Mouse (Mus musculus) urinary bladder, postnatal 36 days (tissue): ENCODE data around the gene Glo1.

Experiments used
- DNase-seq, 2 experiments: peaks; one replicate each; pipeline ENCODE4 v3.0.0; 2022; ENCODE audit warnings: low spot score in 2 of 2, mixed read lengths in 1 of 2

Glo1 gene

DNA sequence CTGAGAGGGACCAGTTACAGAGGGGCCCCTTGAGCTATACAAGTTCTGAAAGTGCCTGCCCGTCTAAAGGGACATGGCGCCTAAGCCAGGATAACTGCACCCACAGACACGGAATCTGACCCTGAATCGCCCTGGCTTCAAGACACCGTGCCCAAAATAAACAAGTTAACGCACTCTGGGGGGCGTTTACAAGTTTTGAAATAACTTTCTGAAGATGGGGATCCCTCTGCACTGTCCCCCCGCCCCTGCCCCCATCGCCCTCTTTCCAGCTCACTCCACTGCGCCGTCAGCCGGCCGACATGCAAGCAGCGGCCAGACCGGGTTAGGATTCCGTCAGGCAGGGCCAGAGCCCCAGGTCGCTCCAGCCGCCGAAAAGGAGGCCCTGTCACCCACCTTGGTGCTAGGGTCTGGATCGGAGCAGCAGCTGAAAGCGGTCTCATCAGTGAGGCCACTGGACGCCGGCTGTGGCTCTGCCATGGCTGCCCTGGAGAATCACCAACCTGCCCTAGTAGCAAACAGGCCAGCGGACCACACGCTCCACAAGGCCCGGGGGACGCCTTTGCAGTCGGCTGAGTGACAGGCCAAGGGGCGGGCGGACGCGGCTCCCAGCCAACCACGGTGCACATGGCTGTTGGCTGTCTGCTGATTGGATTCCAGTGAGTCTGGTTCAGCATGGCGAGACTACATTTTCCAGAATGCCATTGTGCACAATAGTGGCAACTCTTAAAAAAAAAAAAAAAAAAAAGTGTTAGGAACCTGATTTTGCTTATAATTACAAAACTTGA, 14.4 kb downstream of the Glo1 start:
- DNase-seq: peak; percentile 100

DNA sequence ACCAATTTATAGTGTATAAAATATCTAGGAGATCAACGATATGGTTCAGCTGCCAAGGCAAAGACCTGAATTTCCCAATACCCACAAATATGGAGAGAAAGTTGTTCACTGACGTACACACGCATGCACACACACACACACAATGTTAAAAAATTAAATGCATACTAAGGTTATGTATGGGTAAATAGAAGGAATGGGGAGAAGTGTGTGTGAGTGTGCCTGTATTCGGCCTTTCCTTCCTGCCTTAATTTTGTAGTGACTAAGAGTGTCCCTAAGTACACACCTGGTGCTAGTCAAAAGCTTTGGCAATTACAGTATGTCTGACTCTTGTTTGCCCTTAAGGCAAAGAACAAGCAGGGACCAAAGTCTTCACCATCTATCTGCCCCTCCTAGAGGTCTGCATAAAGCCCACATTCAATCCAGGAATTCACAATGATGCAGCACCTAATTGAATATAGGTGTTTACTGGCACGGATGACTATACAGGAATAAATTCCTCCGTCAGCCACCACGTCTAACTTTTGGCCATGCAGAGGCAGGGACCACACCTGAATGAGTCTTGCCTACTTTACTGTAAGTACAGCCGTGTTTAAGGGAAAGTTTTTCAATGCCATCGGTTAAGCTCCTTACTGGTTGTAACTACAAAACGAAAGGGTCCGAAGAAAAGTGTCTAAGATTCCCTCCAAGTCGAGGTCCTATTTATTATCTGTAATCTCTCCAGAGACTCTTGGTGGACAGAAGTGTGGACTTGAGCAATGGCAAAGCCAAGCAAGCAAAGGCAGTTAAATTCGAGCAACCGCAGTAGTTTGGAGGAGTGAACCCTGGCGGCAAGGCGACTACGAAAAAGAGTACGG, 15.2 kb downstream of the Glo1 start:
- no peak for DNase-seq

DNA sequence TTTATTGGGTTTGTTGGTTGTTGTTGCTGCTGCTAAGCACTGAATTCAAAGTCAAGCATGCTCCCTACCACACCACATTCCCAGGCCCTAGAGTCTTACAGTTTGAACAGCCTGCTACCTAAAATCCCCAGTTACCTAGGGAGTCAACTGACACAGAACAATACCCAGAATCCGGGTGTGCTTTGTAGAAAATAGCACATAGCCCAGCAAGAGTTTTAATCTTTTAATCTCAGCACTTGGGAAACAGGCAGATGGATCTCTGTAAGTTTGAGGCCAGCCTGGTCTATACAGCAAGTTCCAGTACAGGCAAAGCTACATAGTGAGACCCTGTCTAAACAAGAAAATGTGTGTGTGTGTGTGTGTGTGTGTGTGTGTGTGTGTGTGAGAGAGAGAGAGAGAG, 15.9 kb downstream of the Glo1 start:
- no peak for DNase-seq

DNA sequence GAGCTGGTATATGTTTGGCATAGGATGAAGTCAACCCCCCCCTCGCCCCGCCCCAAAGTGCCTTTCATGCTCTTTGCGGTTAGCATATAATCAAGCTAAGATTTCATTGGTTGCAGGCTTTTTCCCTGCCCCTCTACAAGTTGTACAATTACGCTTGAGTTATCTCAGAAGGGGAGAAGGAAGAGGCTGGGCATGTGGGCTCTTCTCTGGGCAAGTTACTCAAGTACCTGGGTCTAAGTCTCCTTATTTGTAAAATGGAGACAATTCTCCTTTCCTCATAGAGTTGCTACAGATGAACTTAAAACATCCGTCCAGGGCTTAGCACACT, 16.7 kb downstream of the Glo1 start:
- DNase-seq: no peak

DNA sequence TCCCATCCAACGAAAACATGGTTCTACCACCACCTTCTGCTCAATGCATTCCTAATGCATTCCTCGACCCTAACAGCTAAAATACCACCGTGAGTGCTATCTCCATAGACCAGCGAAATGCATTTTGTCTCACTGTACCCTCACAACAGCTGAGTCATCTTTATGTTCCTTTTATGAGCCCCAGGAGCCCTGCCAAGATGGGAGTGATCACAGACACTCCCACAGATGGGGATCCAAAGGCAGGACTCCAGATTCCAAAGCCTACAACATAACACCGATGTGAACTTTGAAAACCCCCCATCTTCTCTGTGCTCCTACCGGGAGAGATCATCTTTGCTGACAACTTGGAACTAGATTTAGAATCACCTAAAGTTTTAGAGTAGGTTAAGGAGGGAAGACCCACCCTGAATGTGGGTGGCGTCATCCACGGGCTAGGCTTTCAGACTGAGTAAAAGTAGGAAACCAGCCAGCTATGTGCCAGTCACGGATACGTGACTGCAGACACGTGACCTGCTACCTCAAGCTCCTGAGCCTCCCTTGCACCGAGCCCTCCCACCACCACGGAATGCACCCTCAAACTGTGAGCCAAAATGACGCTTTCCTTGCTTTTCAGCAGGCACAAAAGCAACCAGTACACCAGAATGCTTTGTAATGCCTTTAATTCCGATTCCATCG, 17.2 kb downstream of the Glo1 start:
- DNase-seq: peak in 1 of 2 experiments; percentile 22

DNA sequence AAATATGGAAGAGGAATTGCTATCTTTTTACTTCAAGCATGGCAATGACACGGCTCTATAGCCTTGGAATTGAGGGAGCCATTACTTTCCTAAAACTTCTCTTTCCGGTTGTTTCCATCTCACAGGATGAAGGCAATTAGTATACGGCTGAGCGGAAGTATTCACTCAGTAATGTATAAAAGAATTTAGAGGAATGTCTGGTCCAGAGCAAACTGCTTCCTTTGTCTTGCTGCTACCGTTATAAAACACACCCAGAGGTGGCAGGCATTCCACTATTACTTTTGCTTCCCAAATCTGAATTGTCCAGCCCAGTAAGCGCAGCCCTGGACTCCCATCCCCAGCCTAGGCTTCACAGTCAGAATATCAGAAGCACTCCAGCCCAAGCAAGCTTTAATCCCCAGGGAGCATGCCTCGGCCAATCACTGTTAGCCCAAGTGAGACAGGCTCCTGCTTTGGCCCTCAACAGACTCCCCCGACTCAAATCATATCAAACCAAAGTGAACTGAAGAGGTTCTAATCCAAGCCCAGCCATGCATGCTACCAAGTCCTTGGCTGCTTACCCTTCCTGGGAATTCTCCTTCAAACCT, 18.7 kb downstream of the Glo1 start:
- no peak for DNase-seq

DNA sequence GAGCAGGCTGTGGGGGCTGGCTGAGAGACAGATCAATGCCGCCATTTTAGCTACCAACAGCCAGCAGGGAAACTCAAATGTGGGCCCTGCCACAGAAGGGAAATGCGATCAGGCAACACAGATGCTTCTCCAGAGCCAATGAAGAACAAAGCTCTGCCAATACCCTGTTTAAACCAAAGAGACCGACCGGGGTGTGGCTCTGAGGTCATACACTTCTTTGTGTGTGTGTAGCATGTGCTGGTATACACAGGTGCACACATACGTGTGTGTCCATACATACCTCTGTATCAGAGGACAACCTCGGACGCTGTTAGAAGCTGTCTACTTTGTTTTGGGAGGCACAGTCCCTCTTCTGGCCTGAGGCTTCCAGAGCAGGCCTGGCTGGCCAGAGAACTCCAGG, 19.3 kb downstream of the Glo1 start:
- DNase-seq: no peak

DNA sequence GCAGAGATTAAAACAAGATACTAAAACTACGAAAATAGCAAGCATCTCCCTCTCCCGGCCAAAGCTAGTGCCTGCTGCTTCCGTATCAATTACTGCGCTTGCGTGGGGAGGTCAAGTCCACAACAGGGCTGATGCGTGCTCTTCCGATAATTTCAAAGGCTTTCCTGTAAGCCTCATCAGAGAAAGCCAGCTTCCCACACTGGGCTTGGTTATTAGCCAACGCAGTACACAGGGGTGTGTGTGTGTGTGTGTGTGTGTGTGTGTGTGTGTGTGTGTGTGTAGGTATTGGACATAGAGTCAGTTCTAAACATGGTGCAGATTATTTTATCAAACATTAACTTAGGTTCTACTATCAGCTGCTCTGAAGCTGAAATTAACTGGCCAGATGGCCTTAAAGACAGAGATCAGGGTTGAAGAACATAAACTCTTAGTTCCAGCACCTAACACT, 20.0 kb downstream of the Glo1 start:
- DNase-seq: no peak

DNA sequence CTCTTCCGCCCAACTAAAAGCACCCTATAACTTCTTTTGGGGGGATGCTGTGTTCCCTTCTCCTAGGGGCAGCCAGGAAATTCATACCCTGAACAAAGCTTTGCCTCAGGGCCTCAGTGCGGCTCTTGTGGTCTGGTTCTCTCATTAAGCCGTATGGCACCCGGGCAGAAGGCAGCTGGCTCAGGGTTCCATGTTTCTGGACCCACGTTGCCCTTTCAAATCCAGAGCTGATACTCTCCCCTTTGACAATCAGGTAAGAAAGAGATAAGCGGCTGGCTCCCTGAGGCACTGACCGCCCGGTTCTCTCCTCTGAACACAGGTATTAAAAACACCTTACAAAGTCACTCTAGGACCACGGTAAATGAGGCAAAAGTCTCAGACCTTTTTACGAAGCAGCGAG, 20.5 kb downstream of the Glo1 start:
- no peak for DNase-seq

DNA sequence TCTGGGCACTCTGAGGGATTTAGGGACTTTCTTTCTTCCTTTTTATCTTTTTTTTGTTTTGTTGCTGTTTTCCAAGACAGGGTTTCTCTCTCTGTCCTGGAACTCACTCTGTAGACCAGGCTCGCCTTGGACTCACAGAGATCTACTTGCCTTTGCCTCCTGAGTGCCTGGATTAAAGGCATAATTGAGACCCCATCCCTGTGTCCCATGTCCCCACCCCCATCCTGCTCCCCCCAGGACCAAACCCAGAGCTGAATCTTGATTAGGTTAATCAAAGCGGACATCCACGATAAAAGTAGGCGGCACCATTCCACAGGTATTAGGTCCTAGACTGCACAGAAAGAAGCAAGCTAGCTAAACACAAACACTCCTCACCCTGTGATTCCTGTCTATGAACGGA, 21.7 kb downstream of the Glo1 start:
- no peak for DNase-seq

DNA sequence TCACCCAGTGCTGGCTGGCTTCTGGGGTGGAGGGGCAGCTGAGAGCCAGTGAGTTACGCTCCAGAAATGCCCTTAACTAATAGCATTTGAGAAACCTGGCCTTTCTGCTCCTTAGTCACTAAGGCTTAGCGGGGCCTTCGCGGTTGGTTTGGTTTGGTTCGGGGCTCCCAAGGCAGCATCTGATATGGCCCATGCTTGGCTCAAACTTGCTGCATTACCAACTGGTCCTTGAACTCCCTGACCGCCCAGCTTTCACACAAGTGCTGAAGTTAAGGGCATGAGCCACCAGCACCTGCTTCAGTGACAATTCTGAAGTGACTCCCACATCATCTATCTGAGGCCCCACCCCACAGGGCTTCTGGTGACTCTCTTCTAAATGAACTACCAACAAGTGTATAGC, 22.4 kb downstream of the Glo1 start:
- DNase-seq: no peak

DNA sequence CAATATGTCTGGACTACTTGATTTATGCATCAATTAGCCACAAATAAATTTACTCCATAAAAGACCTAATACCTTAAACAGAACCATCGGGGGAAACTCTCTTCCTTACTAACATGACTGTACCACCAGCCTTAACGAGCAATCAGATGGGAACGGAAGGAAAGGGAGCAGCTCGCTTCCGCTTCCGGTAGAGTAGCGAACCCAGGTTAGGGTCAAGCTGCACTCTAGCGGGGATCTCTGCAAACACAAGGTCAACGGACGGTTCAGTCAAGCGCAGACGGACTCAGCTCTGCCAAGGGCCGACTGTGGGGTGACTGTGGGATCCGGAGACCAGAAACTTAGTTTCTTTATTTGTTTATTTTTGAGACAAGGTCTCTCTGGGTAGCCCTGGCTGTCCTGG, 24.5 kb downstream of the Glo1 start:
- no peak for DNase-seq

DNA sequence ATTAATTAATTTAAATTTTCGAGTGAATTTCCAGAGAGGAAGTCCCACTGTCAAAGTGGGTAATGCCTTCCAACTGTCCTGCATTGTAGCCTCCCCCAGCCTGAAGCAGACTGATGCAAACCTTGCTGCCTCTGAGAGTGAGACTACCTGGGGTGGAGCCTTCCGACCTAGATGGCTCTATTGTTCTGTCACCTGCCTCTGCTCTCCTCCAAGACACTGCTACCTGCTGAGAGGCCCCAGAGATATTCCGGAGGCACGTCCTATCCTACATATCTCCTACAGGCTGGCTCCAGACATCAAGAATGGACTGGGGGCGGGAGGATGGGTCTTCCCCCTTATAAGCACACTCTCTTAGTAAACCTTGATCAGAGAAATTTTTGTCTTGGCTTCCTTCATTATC, 28.4 kb downstream of the Glo1 start:
- DNase-seq: no peak

DNA sequence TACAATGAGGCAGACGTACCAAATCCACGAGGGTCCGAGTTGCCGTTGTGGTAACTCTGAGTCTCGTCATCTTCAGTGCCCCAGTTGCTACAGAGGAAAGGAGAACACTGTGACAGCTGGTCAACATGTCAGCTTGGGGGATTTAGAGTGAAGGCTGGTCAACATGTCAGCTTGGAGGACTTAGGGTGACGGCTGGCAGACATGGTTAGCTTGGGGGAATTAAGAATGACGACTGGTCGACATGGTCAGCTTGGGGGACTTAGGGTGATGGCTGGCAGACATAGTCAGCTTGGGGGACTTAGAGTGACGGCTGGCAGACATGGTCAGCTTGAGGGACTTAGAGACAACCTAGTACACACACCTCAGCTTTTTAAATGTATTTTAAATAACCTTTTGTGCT, 28.9 kb downstream of the Glo1 start:
- no peak for DNase-seq

DNA sequence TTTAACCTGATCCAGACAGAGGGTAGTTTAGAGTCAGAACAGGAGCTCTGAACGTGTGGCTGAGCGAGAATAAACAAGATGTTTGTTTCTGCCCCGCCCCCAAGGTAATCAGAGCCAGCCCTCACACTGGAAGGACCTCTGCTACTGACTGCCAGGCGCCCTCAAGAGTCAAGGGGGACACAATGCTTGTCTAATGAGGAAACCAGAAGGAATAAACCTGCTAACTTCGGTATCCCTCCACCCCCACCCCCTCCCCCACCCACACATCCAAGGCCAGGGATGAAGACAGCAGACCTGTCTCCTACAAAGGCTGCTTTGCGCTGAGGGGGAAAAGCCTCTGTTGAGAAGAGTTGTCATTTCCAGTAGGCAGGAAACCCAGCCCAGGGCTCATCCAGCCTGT, 31.8 kb downstream of the Glo1 start:
- DNase-seq: no peak

DNA sequence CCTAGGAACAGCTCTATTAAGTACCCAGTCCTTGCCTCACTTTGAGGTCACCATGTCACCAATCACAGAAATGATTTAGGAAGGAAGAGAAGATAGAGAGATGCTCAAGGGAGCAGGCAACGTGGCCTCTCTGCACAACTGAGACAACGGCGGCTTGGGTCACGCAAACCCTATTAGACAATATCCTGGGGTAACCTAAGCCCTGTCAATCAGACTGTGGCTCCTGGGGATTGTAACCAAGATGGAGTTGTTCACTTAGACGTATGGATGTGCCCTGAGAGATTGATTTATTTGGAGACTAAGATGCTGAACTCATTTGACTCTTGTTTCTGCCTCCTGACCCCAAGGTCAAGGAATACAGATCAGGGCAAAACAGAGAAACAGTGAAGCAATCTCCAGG, 32.3 kb downstream of the Glo1 start:
- DNase-seq: no peak

DNA sequence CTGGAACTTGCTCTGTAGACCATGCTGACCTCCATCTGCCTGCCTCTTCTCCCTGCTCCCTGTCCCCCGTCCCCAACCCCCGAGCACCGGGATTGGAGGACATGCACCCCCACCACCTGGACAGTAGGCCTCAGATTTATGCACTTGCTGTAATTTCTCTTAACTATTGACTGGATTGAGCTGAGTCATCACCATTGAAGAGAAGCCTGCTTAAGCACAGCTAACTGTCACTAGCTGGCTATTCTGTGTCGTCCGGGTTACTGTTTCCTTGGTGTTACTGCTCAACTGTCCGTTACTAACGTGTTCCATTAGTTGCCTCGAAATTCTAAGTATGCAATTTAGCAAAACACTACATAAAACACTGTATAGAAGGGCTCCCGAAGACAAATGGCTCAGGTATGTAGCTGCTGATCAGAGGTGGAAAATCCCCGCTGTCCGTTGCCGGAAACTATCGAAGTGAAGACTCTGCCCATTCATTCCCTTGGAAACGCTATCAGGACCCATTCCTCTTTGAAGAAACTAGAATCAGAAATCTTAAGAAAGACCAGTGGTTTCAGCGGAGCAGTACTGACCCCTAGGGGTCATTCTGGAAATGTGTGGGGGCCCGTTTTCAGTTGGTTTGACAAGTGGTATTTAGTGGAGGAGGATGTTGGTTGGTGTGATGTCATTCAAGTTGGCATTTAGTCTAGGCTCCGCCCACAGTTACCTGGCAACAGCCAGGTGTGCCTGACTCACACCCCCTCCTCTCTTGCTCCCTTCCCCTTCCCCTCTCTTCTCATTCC, 36.1 kb downstream of the Glo1 start:
- peak; percentile 37 to 44 for DNase-seq

DNA sequence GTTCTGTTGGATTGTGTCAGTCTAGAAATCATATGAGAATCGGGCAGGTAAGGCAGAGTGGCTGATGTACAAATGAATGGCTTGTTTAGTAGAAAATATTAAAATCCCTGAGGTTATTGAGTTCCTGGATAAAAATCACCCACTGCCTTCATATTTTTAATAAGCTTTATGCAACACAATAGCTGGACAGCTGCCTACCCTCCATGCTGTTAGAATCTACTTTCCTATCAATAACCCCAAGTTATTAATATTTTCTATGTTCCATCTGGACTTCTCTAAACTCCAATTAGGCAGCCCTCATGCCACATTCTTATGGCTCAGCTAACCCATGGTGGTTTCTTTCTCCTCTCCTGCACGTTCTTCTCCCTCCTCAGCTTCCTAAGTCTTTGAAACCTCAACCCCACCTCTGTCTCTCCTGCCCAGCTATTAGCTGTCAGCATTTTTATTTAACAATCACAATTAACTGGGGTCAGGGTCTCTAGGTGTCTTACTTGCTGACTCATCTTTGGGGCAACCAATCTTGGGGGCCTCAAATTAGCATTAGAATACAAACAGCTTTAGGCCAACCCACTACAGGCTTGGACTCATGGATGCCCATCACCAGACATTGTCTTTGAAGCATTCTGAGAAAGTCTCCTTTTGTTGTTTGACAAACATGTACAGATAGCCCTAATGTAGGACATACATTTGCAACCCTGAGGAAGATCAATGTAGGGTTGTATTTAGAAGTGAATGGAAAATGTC, 43.2 kb downstream of the Glo1 start:
- no peak for DNase-seq

DNA sequence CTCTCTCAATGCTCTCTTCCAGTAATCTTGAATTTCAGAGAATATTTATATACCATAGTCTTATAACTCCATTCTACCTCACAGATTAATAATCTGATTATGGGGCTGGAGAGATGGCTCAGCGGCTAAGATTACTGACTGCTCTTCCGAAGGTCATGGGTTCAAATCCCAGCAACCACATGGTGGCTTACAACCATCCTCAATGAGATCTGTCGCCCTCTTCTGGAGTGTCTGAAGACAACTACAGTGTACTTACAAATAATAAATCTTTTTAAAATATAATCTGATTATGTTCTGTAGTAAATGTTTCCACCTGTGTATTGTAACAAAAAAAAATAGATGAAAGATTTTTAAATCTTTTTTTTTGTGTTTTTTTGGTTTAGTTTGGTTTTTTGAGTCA, 44.4 kb downstream of the Glo1 start:
- no peak for DNase-seq

DNA sequence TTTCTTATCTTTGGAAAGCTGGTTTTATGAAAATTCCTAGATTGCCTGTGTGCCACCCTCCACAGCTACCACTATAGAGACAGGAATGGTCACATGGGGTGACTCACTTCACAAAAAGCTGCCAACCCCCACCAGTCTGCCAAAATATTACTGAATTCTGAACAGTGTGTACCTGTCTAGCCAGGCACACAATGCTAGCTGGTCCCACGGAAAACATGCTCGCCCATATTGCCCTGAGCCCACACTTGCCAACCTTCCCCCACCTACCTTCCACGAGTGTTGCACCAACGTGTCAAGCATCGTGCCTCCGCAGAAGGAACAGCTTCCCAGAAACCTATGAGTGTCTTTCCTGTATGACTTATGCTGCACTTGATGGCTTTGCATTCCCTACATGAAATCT, 45.5 kb downstream of the Glo1 start:
- no peak for DNase-seq

DNA sequence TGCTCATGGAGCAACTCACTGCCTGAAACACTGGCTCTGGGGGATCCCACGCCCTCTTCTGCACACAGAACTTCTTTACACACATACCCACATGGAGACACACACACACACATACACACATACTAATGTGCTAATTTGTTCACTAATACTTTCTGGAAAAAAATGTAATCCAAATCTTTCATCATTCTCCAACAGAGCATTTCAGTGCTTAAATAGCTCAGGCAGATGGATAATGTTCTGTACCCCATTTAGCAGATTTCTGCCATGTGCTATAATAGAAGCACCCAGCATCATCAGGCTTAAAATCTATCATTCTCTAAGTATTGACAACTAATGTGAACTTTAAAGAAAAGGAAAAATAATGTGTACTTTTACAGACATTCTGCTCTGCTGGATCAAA, 45.9 kb downstream of the Glo1 start:
- no peak for DNase-seq
